Mouse (Mus musculus): ENCODE measurements at regions not wholly inside any gene's neighbourhood (a gene's known extent, or its start where the extent isn't known, plus 50 kb on each side); places are given as distances from the start of the nearest gene placed in this dataset.
"Not testable (repeated sequence)": the region's sequence is repeated elsewhere in the genome, so short reads cannot be mapped to it uniquely, and the experiment has no call there.

GRCm38 (mm10) chr16:29915346-29915745 lies 148.8 kb upstream of the Hes1 start:
- Histone ChIP-seq H3K9me3 (replicated peaks) (no peaks in the 10 kb centered on the region), H3K4me1 (replicated peaks) (no peaks in the 10 kb centered on the region; the same call in none of the 2 replicates), H3K27me3 (replicated peaks) (peaks cover 4% of the 10 kb centered on the region; the same call in 1 of the 2 replicates), H3K27ac (ENCODE audit: poor library complexity, severe bottlenecking) (no peak overlapping the region), H3K4me3 (no peak overlapping the region), H3K36me3 (no peaks in the 10 kb centered on the region), H3K9ac (no peak overlapping the region), H3K4me2 (no peak overlapping the region)
- 62% methylated on average over 11 of the region's 11 CpGs for WGBS
- no peak for ATAC-seq (ENCODE audit: insufficient number of reproducible peaks, low FRiP score)

GRCm38 (mm10) chr16:29917989-29918388 lies 146.2 kb upstream of the Hes1 start:
- Histone ChIP-seq H3K4me1 (replicated peaks) (no peaks in the 10 kb centered on the region; the same call in 1 of the 2 replicates), H3K9me3 (replicated peaks) (no peaks in the 10 kb centered on the region), H3K9ac (no peak overlapping the region), H3K27me3 (replicated peaks) (peaks cover 2% of the 10 kb centered on the region; the same call in 1 of the 2 replicates), H3K36me3 (no peaks in the 10 kb centered on the region), H3K27ac (ENCODE audit: poor library complexity, severe bottlenecking) (no peak overlapping the region), H3K4me2 (no peak overlapping the region), H3K4me3 (no peak overlapping the region)
- ATAC-seq (ENCODE audit: insufficient number of reproducible peaks, low FRiP score), result no peak
- WGBS, result 64% methylated on average over 3 of the region's 3 CpGs

DNA sequence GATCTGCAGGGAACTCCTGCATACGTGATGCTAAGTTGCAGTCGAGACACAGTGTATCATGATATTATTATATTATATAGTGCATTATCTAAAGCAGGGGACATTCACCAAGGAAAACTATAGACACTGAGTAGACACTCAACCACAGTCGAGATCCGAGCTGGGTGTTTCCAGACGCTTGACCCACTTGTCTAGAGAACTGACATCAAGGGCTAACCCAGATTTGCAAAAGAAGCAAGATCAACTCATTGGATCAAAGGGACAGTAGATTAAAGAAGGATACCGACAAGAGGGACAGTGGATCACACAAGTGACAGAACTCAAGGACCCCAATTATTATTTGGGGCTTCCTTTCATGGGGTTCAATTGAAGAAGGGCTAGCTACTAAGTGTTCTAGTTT lies 145.8 kb upstream of the Hes1 start:
- Histone ChIP-seq H3K4me2 (no peak overlapping the region), H3K27me3 (replicated peaks) (peaks cover 2% of the 10 kb centered on the region; the same call in 1 of the 2 replicates), H3K4me3 (no peak overlapping the region), H3K9me3 (replicated peaks) (no peaks in the 10 kb centered on the region), H3K9ac (no peak overlapping the region), H3K27ac (ENCODE audit: poor library complexity, severe bottlenecking) (no peak overlapping the region), H3K36me3 (no peaks in the 10 kb centered on the region), H3K4me1 (replicated peaks) (no peaks in the 10 kb centered on the region; the same call in 1 of the 2 replicates)
- no peak for ATAC-seq (ENCODE audit: insufficient number of reproducible peaks, low FRiP score)
- WGBS, result 82% methylated on average over 6 of the region's 6 CpGs

GRCm38 (mm10) chr16:29920940-29921339 lies 143.2 kb upstream of the Hes1 start:
- Histone ChIP-seq H3K4me1 (replicated peaks) (no peaks in the 10 kb centered on the region), H3K9ac (no peak overlapping the region), H3K27ac (ENCODE audit: poor library complexity, severe bottlenecking) (no peak overlapping the region), H3K4me3 (no peak overlapping the region), H3K27me3 (replicated peaks) (peaks cover 2% of the 10 kb centered on the region; the same call in 1 of the 2 replicates), H3K9me3 (replicated peaks) (peaks cover 3% of the 10 kb centered on the region; the same call in 1 of the 2 replicates), H3K4me2 (no peak overlapping the region), H3K36me3 (no peaks in the 10 kb centered on the region)
- WGBS, result 73% methylated on average over 5 of the region's 5 CpGs
- no peak for ATAC-seq (ENCODE audit: insufficient number of reproducible peaks, low FRiP score)

- 33% methylated on average over 3 of the region's 3 CpGs for WGBS
- H3K4me1 ChIP-seq (replicated peaks), result no peaks in the 10 kb centered on the region
- no peak overlapping the region for H3K4me3 ChIP-seq
- no peak for ATAC-seq (ENCODE audit: insufficient number of reproducible peaks, low FRiP score)
- H3K27ac ChIP-seq (ENCODE audit: poor library complexity, severe bottlenecking), result no peak overlapping the region
- H3K4me2 ChIP-seq, result no peak overlapping the region
- H3K9ac ChIP-seq, result no peak overlapping the region
- H3K27me3 ChIP-seq (replicated peaks), result peaks cover under 1% of the 10 kb centered on the region; the same call in 1 of the 2 replicates
- H3K9me3 ChIP-seq (replicated peaks), result peaks cover 3% of the 10 kb centered on the region; the same call in 1 of the 2 replicates
- H3K36me3 ChIP-seq, result no peaks in the 10 kb centered on the region
These were observed 142.8 kb upstream of the Hes1 start for GRCm38 (mm10) chr16:29921385-29921784.

GRCm38 (mm10) chr16:29927276-29927675 lies 136.9 kb upstream of the Hes1 start:
- ATAC-seq (ENCODE audit: insufficient number of reproducible peaks, low FRiP score); H3K36me3 ChIP-seq; H3K9me3 ChIP-seq (replicated peaks); H3K27ac ChIP-seq (ENCODE audit: poor library complexity, severe bottlenecking); H3K9ac ChIP-seq; H3K4me1 ChIP-seq (replicated peaks); H3K4me3 ChIP-seq; H3K4me2 ChIP-seq; H3K27me3 ChIP-seq (replicated peaks): not testable (repeated sequence)
- 82% methylated on average over 11 of the region's 11 CpGs for WGBS

GRCm38 (mm10) chr16:29928291-29928690 lies 135.9 kb upstream of the Hes1 start:
- no peak overlapping the region for H3K9ac ChIP-seq
- peaks cover 9% of the 10 kb centered on the region for H3K4me1 ChIP-seq (replicated peaks)
- no peaks in the 10 kb centered on the region for H3K36me3 ChIP-seq
- ATAC-seq (ENCODE audit: insufficient number of reproducible peaks, low FRiP score), result no peak
- H3K27me3 ChIP-seq (replicated peaks), result no peaks in the 10 kb centered on the region
- no peak overlapping the region for H3K4me2 ChIP-seq
- WGBS, result 92% methylated on average over 4 of the region's 4 CpGs
- H3K9me3 ChIP-seq (replicated peaks), result peaks cover 3% of the 10 kb centered on the region; the same call in 1 of the 2 replicates
- no peak overlapping the region for H3K4me3 ChIP-seq
- no peak overlapping the region for H3K27ac ChIP-seq (ENCODE audit: poor library complexity, severe bottlenecking)

GRCm38 (mm10) chr16:29931746-29932351 lies 132.3 kb upstream of the Hes1 start:
- Histone ChIP-seq H3K9me3 (replicated peaks) (no peaks in the 10 kb centered on the region; the same call in 1 of the 2 replicates), H3K4me2 (no peak overlapping the region), H3K9ac (no peak overlapping the region), H3K4me1 (replicated peaks) (peaks cover 21% of the 10 kb centered on the region), H3K27ac (ENCODE audit: poor library complexity, severe bottlenecking) (no peak overlapping the region), H3K4me3 (no peak overlapping the region), H3K27me3 (replicated peaks) (no peaks in the 10 kb centered on the region), H3K36me3 (no peaks in the 10 kb centered on the region)
- 62% methylated on average over 10 of the region's 10 CpGs for WGBS
- no peak for ATAC-seq (ENCODE audit: insufficient number of reproducible peaks, low FRiP score)

- no peaks in the 10 kb centered on the region for H3K27me3 ChIP-seq (replicated peaks)
- H3K4me1 ChIP-seq (replicated peaks), result peaks cover 25% of the 10 kb centered on the region
- H3K27ac ChIP-seq (ENCODE audit: poor library complexity, severe bottlenecking), result no peak overlapping the region
- no peak overlapping the region for H3K9ac ChIP-seq
- no peak overlapping the region for H3K4me3 ChIP-seq
- no peaks in the 10 kb centered on the region for H3K36me3 ChIP-seq
- H3K4me2 ChIP-seq, result no peak overlapping the region
- 30% methylated on average over 1 of the region's 1 CpGs for WGBS
- H3K9me3 ChIP-seq (replicated peaks), result no peaks in the 10 kb centered on the region
- ATAC-seq (ENCODE audit: insufficient number of reproducible peaks, low FRiP score), result no peak
These were observed 129.5 kb upstream of the Hes1 start for GRCm38 (mm10) chr16:29934649-29935048.

DNA sequence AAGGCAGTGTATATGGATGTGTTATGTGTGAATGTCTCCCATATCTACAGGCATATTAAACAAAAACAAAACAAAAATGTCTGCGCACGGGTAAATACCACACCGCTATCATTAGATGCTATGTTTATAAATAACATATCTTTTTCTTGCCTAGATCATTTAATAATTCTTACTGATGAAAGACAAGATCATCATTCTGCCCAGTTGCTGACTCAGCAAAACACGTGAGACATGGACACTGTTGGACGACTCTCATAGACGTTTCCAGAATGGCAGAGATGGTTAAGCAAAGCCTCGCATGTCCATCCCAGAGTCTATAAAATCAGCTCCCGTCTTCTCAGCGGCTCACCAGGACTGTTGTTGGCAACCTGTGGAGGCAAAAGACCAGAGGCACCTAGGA lies 125.5 kb upstream of the Hes1 start:
- Histone ChIP-seq H3K4me2 (no peak overlapping the region), H3K4me3 (no peak overlapping the region), H3K27ac (ENCODE audit: poor library complexity, severe bottlenecking) (no peak overlapping the region), H3K27me3 (replicated peaks) (no peaks in the 10 kb centered on the region), H3K9me3 (replicated peaks) (no peaks in the 10 kb centered on the region), H3K36me3 (no peaks in the 10 kb centered on the region), H3K4me1 (replicated peaks) (peaks cover 28% of the 10 kb centered on the region), H3K9ac (no peak overlapping the region)
- no peak for ATAC-seq (ENCODE audit: insufficient number of reproducible peaks, low FRiP score)
- 91% methylated on average over 9 of the region's 9 CpGs for WGBS

DNA sequence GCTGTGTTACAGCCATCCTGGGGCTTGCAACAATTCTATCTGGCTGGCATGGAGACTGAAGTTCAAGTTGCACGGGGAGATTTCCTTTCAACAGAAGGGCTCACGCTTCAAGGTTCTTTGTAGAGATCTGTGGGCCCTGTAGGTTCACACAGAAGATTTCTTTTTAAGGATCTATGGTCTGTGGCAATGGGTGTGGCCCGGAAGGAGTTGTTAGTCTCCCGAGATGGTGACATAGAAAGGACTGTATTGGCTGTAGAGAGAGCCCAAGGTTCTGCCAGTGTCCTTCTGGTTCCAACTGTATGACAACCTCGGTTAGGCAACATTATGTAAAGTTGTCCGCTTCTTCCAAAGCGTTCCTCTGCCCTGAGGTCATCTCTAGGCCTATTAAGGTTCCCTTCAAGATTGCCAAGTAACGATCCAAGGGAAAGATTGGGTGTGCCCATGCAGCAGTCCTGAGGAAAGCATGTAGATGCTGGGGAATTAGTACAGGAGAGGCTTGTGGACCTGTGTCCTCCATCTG lies 124.8 kb upstream of the Hes1 start:
- H3K4me3 ChIP-seq, result no peak overlapping the region
- no peaks in the 10 kb centered on the region for H3K27me3 ChIP-seq (replicated peaks)
- no peaks in the 10 kb centered on the region for H3K9me3 ChIP-seq (replicated peaks)
- peaks cover 25% of the 10 kb centered on the region for H3K4me1 ChIP-seq (replicated peaks)
- H3K9ac ChIP-seq, result no peak overlapping the region
- H3K4me2 ChIP-seq, result no peak overlapping the region
- no peaks in the 10 kb centered on the region for H3K36me3 ChIP-seq
- 82% methylated on average over 8 of the region's 8 CpGs for WGBS
- no peak for ATAC-seq (ENCODE audit: insufficient number of reproducible peaks, low FRiP score)
- no peak overlapping the region for H3K27ac ChIP-seq (ENCODE audit: poor library complexity, severe bottlenecking)

All from heart, embryonic 12.5 days (tissue).